Mouse (Mus musculus) erythroblast, adult 5-6 weeks (primary cell): Measurements from ENCODE around the gene Gm21962. TPM values are rescaled to one million over a fixed set of nuclear protein-coding genes. Genes with fewer than 3 reads are reported as not detected.
"Not testable (repeated sequence)": the region's sequence is repeated elsewhere in the genome, so short reads cannot be mapped to it uniquely, and the experiment has no call there.

Experiments used
- ATAC-seq: replicated peaks from 2 replicates; pipeline ENCODE4 v1.8.0; 2016; ENCODE audit warnings: moderate number of reproducible peaks, mild to moderate bottlenecking, moderate TSS enrichment, inconsistent platforms; ENCODE audit not compliant: poor library complexity, low FRiP score, severe bottlenecking
- total RNA-seq, 2 experiments: library from RNA; stranded (forward) in 1 of 2; stranded (reverse) in 1 of 2; fragments of 150-400 nt in 1 of 2; fragments of 200-764, 138-1000 nt in 1 of 2; gene quantifications; 2 replicates each; pipeline versions ENCODE4 v1.2.3 to v1.2.4; 2015 to 2017; ENCODE audit warnings: low replicate concordance in 2 of 2

Gene Gm21962
- not detected in 2 replicates for total RNA-seq (2015; ENCODE audit: low replicate concordance)
- not detected in 2 replicates for total RNA-seq (2017; ENCODE audit: low replicate concordance)

- not testable (repeated sequence) for ATAC-seq
Observed at GRCm38 (mm10) chr3:137671224-137671623, at the start of gene Gm21962. Gene Gm21962 (plus strand): TSS chr3:137671524.

GRCm38 (mm10) chr3:137622091-137622490 is 49.2 kb upstream of the Gm21962 start:
- no peak for ATAC-seq

GRCm38 (mm10) chr3:137622895-137623580 is 48.3 kb upstream of the Gm21962 start:
- no peak for ATAC-seq

GRCm38 (mm10) chr3:137623581-137624362 is 47.6 kb upstream of the Gm21962 start:
- ATAC-seq, result no peak

GRCm38 (mm10) chr3:137625054-137625453 is 46.3 kb upstream of the Gm21962 start:
- no peak for ATAC-seq

- ATAC-seq, result no peak
Observed at GRCm38 (mm10) chr3:137633726-137634125, 37.6 kb upstream of the Gm21962 start.

- ATAC-seq, result no peak
Observed at GRCm38 (mm10) chr3:137636571-137636970, 34.8 kb upstream of the Gm21962 start.

- ATAC-seq, result no peak
Observed at GRCm38 (mm10) chr3:137641238-137641637, 30.1 kb upstream of the Gm21962 start.

- no peak for ATAC-seq
Observed at GRCm38 (mm10) chr3:137642137-137642536, 29.2 kb upstream of the Gm21962 start.

GRCm38 (mm10) chr3:137642568-137642967 is 28.8 kb upstream of the Gm21962 start:
- ATAC-seq, result no peak

GRCm38 (mm10) chr3:137644081-137644480 is 27.2 kb upstream of the Gm21962 start:
- ATAC-seq, result no peak

GRCm38 (mm10) chr3:137644947-137645346 is 26.4 kb upstream of the Gm21962 start:
- no peak for ATAC-seq

- ATAC-seq, result no peak
Observed at GRCm38 (mm10) chr3:137647427-137648100, 23.8 kb upstream of the Gm21962 start.

- no peak for ATAC-seq
Observed at GRCm38 (mm10) chr3:137649112-137649511, 22.2 kb upstream of the Gm21962 start.

GRCm38 (mm10) chr3:137652853-137653252 is 18.5 kb upstream of the Gm21962 start:
- no peak for ATAC-seq

- no peak for ATAC-seq
Observed at GRCm38 (mm10) chr3:137680923-137681322, 9.6 kb downstream of the Gm21962 start.

GRCm38 (mm10) chr3:137682911-137683806 is 11.8 kb downstream of the Gm21962 start:
- no peak for ATAC-seq

GRCm38 (mm10) chr3:137683807-137684403 is 12.6 kb downstream of the Gm21962 start:
- no peak for ATAC-seq

GRCm38 (mm10) chr3:137686932-137687331 is 15.6 kb downstream of the Gm21962 start:
- no peak for ATAC-seq
